Mouse (Mus musculus) liver, postnatal 0 days (tissue): ENCODE measurements around the gene Bad. TPM values are rescaled to one million over a fixed set of nuclear protein-coding genes. Genes with fewer than 3 reads are reported as not detected.

ENCODE experiments used
- ATAC-seq: fragments of 200-750 bp; cut with Nextera tagmentation; 2 replicates; pipeline ENCODE4 v1.8.0; 2017; ENCODE audit warnings: mild to moderate bottlenecking, moderate library complexity
- DNase-seq: peaks from one replicate; pipeline ENCODE4 v3.0.0-alpha.2; 2016
- H3K27ac ChIP-seq: fragments of 300-500 bp; sonication (generic); 2 replicates; pipeline ENCODE4 v1.5.1; 2014; ENCODE audit warnings: antibody characterized with exemption, moderate library complexity, mild to moderate bottlenecking, low read depth
- H3K27me3 ChIP-seq: fragments of 300-500 bp; sonication (generic); 2 replicates; pipeline ENCODE4 v1.6.1; 2014; ENCODE audit warnings: low read length, control low read depth, mixed read lengths; ENCODE audit not compliant: insufficient read depth
- H3K36me3 ChIP-seq: fragments of 300-500 bp; sonication (generic); replicated peaks from 2 replicates; pipeline ENCODE4 v1.6.1; 2014; ENCODE audit warnings: mild to moderate bottlenecking, control low read depth, low read length, moderate library complexity, mixed read lengths; ENCODE audit not compliant: insufficient read depth
- H3K4me1 ChIP-seq: fragments of 300-500 bp; sonication (generic); 2 replicates; pipeline ENCODE4 v1.6.1; 2014; ENCODE audit warnings: antibody characterized with exemption, mild to moderate bottlenecking, control low read depth; ENCODE audit not compliant: insufficient read depth
- H3K4me2 ChIP-seq: fragments of 300-500 bp; sonication (generic); 2 replicates; pipeline ENCODE4 v1.6.1; 2014; ENCODE audit warnings: low read depth, mild to moderate bottlenecking, low read length, moderate library complexity, mixed read lengths
- H3K4me3 ChIP-seq: fragments of 300-500 bp; sonication (generic); 2 replicates; pipeline ENCODE4 v1.5.1; 2014; ENCODE audit warnings: low read depth, low read length
- H3K9ac ChIP-seq: fragments of 300-500 bp; sonication (generic); replicated peaks from 2 replicates; pipeline ENCODE4 v1.6.1; 2014; ENCODE audit warnings: mild to moderate bottlenecking, moderate library complexity
- H3K9me3 ChIP-seq: fragments of 300-500 bp; sonication (generic); 2 replicates; pipeline ENCODE4 v1.6.1; 2016; ENCODE audit warnings: mild to moderate bottlenecking, control low read depth, low read length, mixed read lengths
- CTCF ChIP-seq: sonication (generic); IDR thresholded peaks from 2 replicates; pipeline ENCODE4 v1.5.1; 2016; ENCODE audit warnings: antibody characterized with exemption, low read depth
- EP300 ChIP-seq: IDR thresholded peaks from 2 replicates; pipeline ENCODE4 v1.6.1; 2016; ENCODE audit warnings: antibody characterized with exemption, low read depth, mild to moderate bottlenecking
- WGBS: fragments of 180-500 bp; shearing (Covaris S2); extraction: QIAGEN DNeasy Blood & Tissue Kit; methylation state at CpG from one replicate; pipeline ENCODE4 v1.1.7; 2014; ENCODE audit not compliant: insufficient replicate concordance; 5-methylcytosine and 5-hydroxymethylcytosine counted together
- polyA plus RNA-seq: library from polyadenylated mRNA; unstranded; fragments of >200 nt; fragmentation: Nextera tagmentation; extraction: Ambion mirVana; gene quantifications from 2 replicates; pipeline ENCODE4 v1.2.1, GENCODE M21; 2015

Bad gene
- polyA plus RNA-seq, 1 experiment from 2014 or later = 30.6 TPM

GRCm38 (mm10) chr19:6980381-6981093 is 38.9 kb downstream of the Bad start, which contains the start of gene Fkbp2:
Gene Fkbp2 (minus strand): TSS chr19:6980501.
- H3K4me2 ChIP-seq = peak within 1 kb of the TSS; percentile 95
- WGBS = 1% methylated on average over 38 of the region's 38 CpGs
- ATAC-seq (peak; percentile 81), DNase-seq (peak; percentile 99)
- peak within 1 kb of the TSS; percentile 75 for H3K4me3 ChIP-seq
- peak within 1 kb of the TSS; percentile 93 for H3K27ac ChIP-seq
- peaks cover 39% of the 10 kb centered on the region for H3K4me1 ChIP-seq
- TF ChIP-seq EP300 (no peak), CTCF (no peak)
- H3K36me3 ChIP-seq = peaks cover 23% of the 10 kb centered on the region
- H3K9me3 ChIP-seq = no peaks in the 10 kb centered on the region
- no peaks in the 10 kb centered on the region for H3K27me3 ChIP-seq
- peak within 1 kb of the TSS; percentile 70 for H3K9ac ChIP-seq

- Histone ChIP-seq H3K9ac (peak overlapping the region; percentile 70; the same call in 1 of the 2 replicates), H3K9me3 (no peaks in the 10 kb centered on the region), H3K27me3 (no peaks in the 10 kb centered on the region), H3K4me3 (peak overlapping the region; percentile 75; the same call in 1 of the 2 replicates), H3K4me1 (peaks cover 37% of the 10 kb centered on the region), H3K4me2 (peak overlapping the region; percentile 95), H3K36me3 (peaks cover 23% of the 10 kb centered on the region), H3K27ac (peak overlapping the region; percentile 93)
- ATAC-seq = no peak
- TF ChIP-seq CTCF = no peak
- no peak for TF ChIP-seq EP300
- WGBS = 89% methylated on average over 4 of the region's 4 CpGs
- DNase-seq = no peak
These were observed 39.8 kb downstream of the Bad start for GRCm38 (mm10) chr19:6981465-6981864.

GRCm38 (mm10) chr19:6983621-6984020 is 42.0 kb downstream of the Bad start:
- H3K4me3 ChIP-seq = no peak overlapping the region
- H3K4me2 ChIP-seq = no peak overlapping the region
- DNase-seq (no peak), ATAC-seq (no peak)
- H3K9me3 ChIP-seq = no peaks in the 10 kb centered on the region
- WGBS = 96% methylated on average over 5 of the region's 5 CpGs
- H3K9ac ChIP-seq = no peak overlapping the region
- peaks cover 39% of the 10 kb centered on the region for H3K4me1 ChIP-seq
- no peaks in the 10 kb centered on the region for H3K27me3 ChIP-seq
- peaks cover 16% of the 10 kb centered on the region; the same call in 1 of the 2 replicates for H3K36me3 ChIP-seq
- TF ChIP-seq EP300 = no peak
- no peak for TF ChIP-seq CTCF
- no peak overlapping the region for H3K27ac ChIP-seq

DNA sequence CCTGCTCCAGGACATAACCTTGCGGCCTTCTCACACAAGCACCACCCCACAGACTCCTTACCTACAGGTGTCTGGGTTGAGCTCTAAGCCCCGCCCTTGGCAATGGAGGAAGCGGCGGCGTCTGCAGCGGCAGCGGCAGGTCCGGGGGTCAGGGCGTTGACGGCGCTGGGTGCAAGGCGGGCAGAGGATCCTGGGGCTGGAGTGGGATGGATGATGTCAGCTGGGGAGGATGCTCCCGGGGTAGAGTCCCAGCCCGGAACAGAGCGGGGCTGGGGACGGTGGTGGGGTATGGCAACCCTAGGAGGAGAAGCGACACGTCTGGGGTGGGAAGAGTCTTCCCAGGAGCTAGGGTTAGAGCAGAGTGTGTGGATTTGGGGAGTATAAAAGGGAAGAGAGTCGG is 43.6 kb downstream of the Bad start:
- Histone ChIP-seq H3K27me3 (no peaks in the 10 kb centered on the region), H3K36me3 (peaks cover 18% of the 10 kb centered on the region; the same call in 1 of the 2 replicates), H3K9ac (no peak overlapping the region), H3K4me2 (no peak overlapping the region), H3K4me3 (no peak overlapping the region), H3K9me3 (no peaks in the 10 kb centered on the region), H3K27ac (no peak overlapping the region), H3K4me1 (peaks cover 30% of the 10 kb centered on the region)
- ATAC-seq (no peak), DNase-seq (no peak)
- 89% methylated on average over 19 of the region's 19 CpGs for WGBS
- TF ChIP-seq EP300 = no peak
- no peak for TF ChIP-seq CTCF

DNA sequence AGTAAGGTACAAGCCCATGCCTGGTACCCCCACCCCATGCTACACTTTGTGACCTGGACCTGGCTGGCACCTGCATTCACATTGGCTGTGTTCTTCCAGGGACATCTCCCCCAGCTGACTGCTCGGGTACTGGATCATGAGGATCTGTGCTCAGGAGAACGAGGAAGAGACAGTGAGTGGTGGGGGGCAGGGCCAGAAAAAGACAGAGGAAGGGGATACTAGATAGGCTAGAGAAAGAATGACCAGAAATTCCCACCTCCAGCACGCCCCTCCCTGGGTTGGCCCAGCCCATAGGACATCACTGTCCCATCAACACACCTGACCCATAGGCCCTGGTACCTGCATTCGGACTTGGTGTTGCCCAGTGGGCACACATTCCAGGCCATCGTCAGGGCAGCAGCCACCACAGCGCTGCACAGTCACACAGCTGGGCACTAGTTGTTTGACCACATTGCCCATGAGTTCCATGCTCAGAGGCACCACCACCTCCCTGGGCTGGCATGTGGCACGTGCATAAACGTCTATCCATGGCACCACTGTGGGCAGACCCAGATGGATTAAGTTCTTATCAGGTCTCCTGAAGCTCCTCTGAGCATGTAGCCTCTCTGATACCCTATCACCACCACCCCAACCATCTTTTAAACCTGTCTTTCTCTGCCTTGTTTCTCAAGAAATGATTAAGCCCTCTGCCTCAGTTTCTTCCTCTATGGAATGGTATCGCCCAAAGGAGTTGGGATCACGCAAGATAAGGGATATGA is 44.5 kb downstream of the Bad start:
- peak overlapping the region; percentile 77 for H3K4me3 ChIP-seq
- TF ChIP-seq CTCF (no peak), EP300 (peak; percentile 70)
- H3K9me3 ChIP-seq = no peaks in the 10 kb centered on the region
- 61% methylated on average over 10 of the region's 10 CpGs for WGBS
- H3K4me1 ChIP-seq = peaks cover 26% of the 10 kb centered on the region
- peak overlapping the region; percentile 76; the same call in 1 of the 2 replicates for H3K27ac ChIP-seq
- peak overlapping the region; percentile 98 for H3K4me2 ChIP-seq
- H3K27me3 ChIP-seq = no peaks in the 10 kb centered on the region
- no peak for DNase-seq
- H3K36me3 ChIP-seq = peaks cover 18% of the 10 kb centered on the region; the same call in 1 of the 2 replicates
- ATAC-seq = peak; percentile 16; the same call in 1 of the 2 replicates
- peak overlapping the region; percentile 75; the same call in 1 of the 2 replicates for H3K9ac ChIP-seq
